Mouse (Mus musculus): Measurements from ENCODE around the gene Sart3.

GRCm38 (mm10) chr5:113781254-113781653 lies 8.9 kb upstream of the Sart3 start:
- TF ChIP-seq CTCF (IDR thresholded peaks at IDR 0.05; ENCODE audit: borderline replicate concordance, control insufficient read depth, extremely low read depth, insufficient read depth, low read length, poor library complexity) = no peak
- TF ChIP-seq POLR2A (IDR thresholded peaks at IDR 0.05; ENCODE audit: control insufficient read depth, extremely low read depth, insufficient read depth, low read length, poor library complexity) = no peak
